Mouse (Mus musculus) ES-E14 (cell line): Measurements from ENCODE around the gene Tepsin.

Experiments
- CHD2 ChIP-seq: IDR thresholded peaks from 2 replicates; pipeline ENCODE4 v1.6.1; 2014; ENCODE audit warnings: mild to moderate bottlenecking, low read depth, low read length, inconsistent platforms
- HCFC1 ChIP-seq: IDR thresholded peaks from 2 replicates; pipeline ENCODE4 v1.6.1; 2012; ENCODE audit warnings: low read length, inconsistent platforms, borderline replicate concordance; ENCODE audit not compliant: insufficient read depth
- MAFK ChIP-seq: IDR thresholded peaks from 2 replicates; pipeline ENCODE4 v1.6.1; 2014; ENCODE audit warnings: mild to moderate bottlenecking, low read depth, low read length, inconsistent platforms; ENCODE audit not compliant: insufficient read depth
- ZC3H11A ChIP-seq: IDR thresholded peaks from 2 replicates; pipeline ENCODE4 v1.6.1; 2012; ENCODE audit warnings: low read depth, mild to moderate bottlenecking, inconsistent platforms, low read length, borderline replicate concordance

- TF ChIP-seq CHD2 = no peak
- no peak for TF ChIP-seq ZC3H11A
- TF ChIP-seq HCFC1 = no peak
- TF ChIP-seq MAFK = no peak
These were observed 5.0 kb upstream of the Tepsin start for GRCm38 (mm10) chr11:120103431-120103997.
